Mouse (Mus musculus) cerebellum, adult 2 months (tissue): ENCODE data around the gene Zc3h15.

Experiments
- CTCF ChIP-seq: fragments of 200-500 bp; IDR thresholded peaks from 2 replicates; pipeline ENCODE4 v1.5.1; 2011; ENCODE audit warnings: low read depth, mild to moderate bottlenecking, control low read depth, low read length, moderate library complexity, borderline replicate concordance; ENCODE audit not compliant: insufficient read depth
- POLR2A ChIP-seq: fragments of 200-500 bp; IDR thresholded peaks from 2 replicates; pipeline ENCODE4 v1.6.1; 2011; ENCODE audit warnings: low read length, control low read depth, borderline replicate concordance; ENCODE audit not compliant: insufficient read depth

- TF ChIP-seq CTCF: no peak
- TF ChIP-seq POLR2A: no peak
These were observed 31.4 kb downstream of the Zc3h15 start for GRCm38 (mm10) chr2:83675681-83676080.
